Mouse (Mus musculus): ENCODE measurements around the gene Lipo2.
"Not testable (repeated sequence)": the region's sequence is repeated elsewhere in the genome, so short reads cannot be mapped to it uniquely, and the experiment has no call there.

The Lipo2 gene

GRCm38 (mm10) chr19:33751259-33751658, at the start of gene Lipo2:
TSS of gene Lipo2 (minus strand) at chr19:33751359.
- not testable (repeated sequence) for DNase-seq

GRCm38 (mm10) chr19:33787359-33787758, 36.2 kb upstream of the Lipo2 start, which contains the start of gene Lipo1:
TSS of gene Lipo1 (minus strand) at chr19:33787459.
- not testable (repeated sequence) for DNase-seq

- DNase-seq: no peak
These were observed 35.6 kb upstream of the Lipo2 start for GRCm38 (mm10) chr19:33786576-33787277.

- peak; percentile 25 to 74 for DNase-seq
These were observed 10.3 kb upstream of the Lipo2 start, which contains the start of gene Lipo3 for GRCm38 (mm10) chr19:33761287-33762086. TSS of gene Lipo3 (minus strand) at chr19:33761951.
